Mouse (Mus musculus) liver, adult 2 months (tissue): ENCODE measurements around the gene Mrpl34.

Source experiments
- CTCF ChIP-seq: fragments of 200-500 bp; IDR thresholded peaks from 2 replicates; pipeline ENCODE4 v1.5.1; 2011; ENCODE audit warnings: low read depth, low read length, control low read depth
- POLR2A ChIP-seq: fragments of 200-500 bp; IDR thresholded peaks from 2 replicates; pipeline ENCODE4 v1.6.1; 2011; ENCODE audit warnings: low read length, control low read depth; ENCODE audit not compliant: insufficient read depth; ENCODE audit errors: extremely low read depth

DNA sequence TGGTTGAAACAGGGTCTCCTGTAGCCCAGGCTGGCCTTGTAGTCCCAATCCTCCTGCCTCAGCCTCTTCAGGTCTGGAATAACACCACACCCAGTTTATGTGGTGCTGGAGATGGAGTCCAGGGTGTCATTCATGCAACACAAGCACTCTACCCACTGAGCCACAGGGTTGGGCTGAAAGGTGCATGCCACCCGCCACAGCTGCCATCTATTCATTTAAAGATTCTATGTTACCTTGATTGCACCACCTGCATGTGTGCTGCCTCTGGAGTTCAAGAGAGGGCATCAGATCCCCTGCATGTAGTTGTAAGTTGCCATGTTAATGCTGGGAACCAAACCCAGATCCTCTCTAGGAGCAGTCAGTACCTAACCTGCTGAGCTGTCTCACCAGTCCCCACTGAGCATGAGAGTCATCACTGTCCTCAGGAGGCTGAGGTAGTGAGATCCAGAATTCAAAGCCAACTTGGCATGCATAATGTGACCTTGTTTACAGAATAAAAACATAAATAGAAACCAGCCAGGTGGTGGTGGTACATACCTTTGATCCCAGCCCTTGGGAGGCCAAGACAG lies 32.4 kb downstream of the Mrpl34 start:
- TF ChIP-seq POLR2A: no peak
- no peak for TF ChIP-seq CTCF
